Mouse (Mus musculus): ENCODE results near the gene Chpf2.
A peak's percentile ranks its signal among the peaks of the same experiment; 100 is the strongest.
"Not testable (repeated sequence)": the region's sequence is repeated elsewhere in the genome, so short reads cannot be mapped to it uniquely, and the experiment has no call there.

Gene Chpf2

GRCm38 (mm10) chr5:24586547-24587199, at the start of gene Chpf2:
Chpf2 (plus strand) TSS chr5:24586741.
- peak; percentile 74 for DNase-seq

GRCm38 (mm10) chr5:24537618-24538017, 48.9 kb upstream of the Chpf2 start:
- DNase-seq = no peak

GRCm38 (mm10) chr5:24539571-24540296, 46.8 kb upstream of the Chpf2 start:
- no peak for DNase-seq

- DNase-seq = peak; percentile 23
These were observed 46.0 kb upstream of the Chpf2 start, which contains the start of gene Asb10 for GRCm38 (mm10) chr5:24540387-24541143. Asb10 (minus strand) TSS chr5:24540978.

GRCm38 (mm10) chr5:24541144-24541569, 45.4 kb upstream of the Chpf2 start:
- no peak for DNase-seq

DNA sequence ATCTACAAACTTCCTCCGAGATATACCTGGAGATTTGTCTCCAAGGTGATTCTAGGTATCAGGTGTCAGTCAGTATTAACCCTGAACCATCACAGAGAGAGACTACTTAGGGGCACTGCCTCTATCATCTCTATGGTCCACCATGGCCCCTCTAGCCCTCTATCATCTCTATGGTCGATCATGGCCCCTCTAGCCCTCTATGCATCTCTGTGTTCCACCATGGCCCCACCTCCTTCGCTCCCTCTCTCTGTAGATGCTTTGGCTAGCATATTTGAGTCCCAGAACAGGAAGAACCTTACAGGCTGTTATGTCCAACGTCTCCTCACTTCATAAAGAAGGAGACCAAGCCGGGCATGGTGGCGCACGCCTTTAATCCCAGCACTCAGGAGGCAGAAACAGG, 43.9 kb upstream of the Chpf2 start:
- no peak for DNase-seq

DNA sequence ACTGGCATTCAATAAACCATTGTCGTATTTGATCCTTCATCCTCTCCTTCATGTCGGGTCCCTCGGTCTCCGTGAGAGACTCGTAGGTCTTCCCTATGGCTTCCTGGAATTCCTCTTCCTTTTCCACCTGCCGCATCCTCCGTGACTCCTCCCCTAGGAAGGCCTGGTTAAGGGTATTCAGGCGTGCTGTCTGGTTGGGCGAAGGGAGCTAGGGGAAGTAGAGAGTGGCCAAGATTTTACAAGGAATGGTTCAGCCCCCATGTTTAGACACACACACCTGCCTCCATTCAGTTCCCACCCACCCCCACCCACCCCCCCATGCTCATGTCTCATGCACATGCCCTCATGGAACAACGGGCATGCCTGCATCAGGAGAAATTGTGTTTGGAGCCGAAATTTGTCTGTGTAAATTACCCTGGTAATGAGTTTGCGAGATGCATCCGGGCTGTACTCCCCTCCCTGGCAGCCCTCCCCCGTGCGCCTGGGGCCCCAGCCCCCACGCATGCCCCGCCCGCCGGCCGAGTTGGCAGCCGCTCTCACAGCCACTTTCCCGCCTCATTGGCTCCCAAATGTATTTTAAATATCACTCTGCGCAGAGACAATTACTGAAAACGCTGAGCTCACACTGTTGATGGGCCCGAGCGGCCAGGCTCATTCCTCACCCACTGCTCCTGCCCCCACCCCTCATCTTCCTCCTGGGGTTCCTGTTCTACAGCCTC, 35.8 kb upstream of the Chpf2 start:
- DNase-seq = peak; percentile 7

DNA sequence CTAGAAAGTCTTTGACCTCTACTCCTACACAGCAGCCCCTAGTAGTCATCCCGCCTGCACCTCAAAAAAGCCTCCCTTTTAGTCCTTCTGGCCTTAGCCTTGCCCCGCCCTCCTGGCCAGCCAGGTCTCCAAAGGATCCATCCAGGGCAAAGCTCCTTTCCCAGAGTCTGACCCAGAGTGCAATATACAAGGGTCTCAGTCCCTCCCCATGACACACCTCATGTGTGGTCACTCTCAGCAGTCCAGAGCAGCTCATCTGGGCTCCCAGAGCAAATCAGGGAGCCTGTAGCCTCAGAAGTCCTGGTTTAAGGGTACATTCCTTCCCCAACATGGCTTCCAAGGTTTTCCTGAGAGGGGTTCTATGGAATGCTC, 35.2 kb upstream of the Chpf2 start:
- no peak for DNase-seq

DNA sequence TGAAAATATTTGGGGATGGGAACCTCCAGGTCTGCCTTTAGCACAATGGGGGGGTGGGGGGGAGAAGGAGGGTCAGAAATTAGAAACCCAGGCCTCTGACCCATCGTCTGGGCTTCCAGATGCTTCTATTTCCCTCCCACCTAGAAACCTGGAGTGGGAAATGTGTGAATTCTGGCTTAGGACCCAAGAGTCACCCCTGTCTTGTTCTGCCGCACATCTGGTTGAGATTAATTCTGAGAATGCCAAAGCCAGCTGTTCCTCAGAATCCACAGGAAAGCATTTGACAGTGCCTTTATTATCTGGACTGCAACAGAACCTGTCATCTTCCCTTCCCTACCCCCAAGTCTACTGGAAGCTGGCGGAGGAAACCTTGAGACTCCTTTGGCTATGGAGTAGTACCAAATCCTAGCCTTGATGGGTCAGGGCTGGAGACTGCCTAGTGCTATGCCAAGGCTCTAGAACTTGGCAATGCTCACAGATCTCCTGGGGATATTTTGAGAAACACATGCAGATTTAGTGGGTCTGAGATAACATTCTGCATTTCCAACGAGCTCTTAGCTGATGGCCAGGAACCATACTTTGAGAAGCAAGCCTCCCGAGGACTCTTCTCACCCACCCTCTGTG, 32.8 kb upstream of the Chpf2 start:
- DNase-seq = no peak

GRCm38 (mm10) chr5:24555335-24555734, 31.2 kb upstream of the Chpf2 start:
- not testable (repeated sequence) for DNase-seq

DNA sequence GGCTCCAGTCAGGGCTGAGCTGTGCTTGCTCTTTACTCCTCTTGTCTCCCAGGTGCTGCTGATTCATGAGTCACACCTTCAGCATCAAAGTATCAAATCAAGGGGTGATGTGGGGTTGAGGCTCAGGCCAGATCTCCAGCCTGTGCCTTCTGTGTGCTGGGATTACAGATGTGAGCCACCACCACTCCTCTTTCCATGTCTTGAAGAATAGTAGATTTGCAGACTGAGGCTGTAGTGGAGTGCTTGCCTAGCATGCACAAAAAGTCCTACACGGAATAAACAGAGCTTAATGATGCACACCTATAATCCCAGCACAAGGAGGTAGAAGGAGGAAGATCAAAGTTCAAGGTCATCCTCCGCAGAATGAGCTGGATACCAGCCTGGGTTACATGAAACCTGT, 29.8 kb upstream of the Chpf2 start, which contains the start of gene 4931409K22Rik:
4931409K22Rik (minus strand) TSS at position 101 of the 400 bp plus-strand sequence.
- no peak for DNase-seq

GRCm38 (mm10) chr5:24575948-24576347, 10.6 kb upstream of the Chpf2 start:
- no peak for DNase-seq

DNA sequence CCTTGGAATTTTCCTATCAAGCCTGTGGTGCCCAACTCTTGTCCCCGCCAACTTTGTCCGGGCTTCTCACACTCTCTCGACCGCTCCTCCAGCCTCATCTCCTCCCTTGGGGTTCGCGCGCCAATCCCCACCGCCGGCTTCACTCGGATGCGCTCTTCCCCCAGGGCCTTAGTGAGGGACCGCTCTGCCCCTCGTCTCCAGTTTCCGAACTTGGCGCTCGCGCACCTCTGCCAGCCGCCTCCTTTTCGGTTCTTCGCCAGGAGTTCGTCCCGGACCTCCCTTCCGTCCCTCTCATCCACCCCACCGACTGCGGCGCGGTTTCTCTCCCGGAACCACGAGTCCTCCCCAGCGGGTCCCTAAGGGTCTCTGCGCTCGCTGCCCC, 9.7 kb upstream of the Chpf2 start:
- no peak for DNase-seq

- DNase-seq = peak; percentile 100
These were observed 9.2 kb upstream of the Chpf2 start, which contains the start of gene Abcf2 for GRCm38 (mm10) chr5:24577183-24577929. Abcf2 (minus strand) TSS chr5:24577467.

- no peak for DNase-seq
These were observed 8.2 kb upstream of the Chpf2 start for GRCm38 (mm10) chr5:24578109-24578963.

DNA sequence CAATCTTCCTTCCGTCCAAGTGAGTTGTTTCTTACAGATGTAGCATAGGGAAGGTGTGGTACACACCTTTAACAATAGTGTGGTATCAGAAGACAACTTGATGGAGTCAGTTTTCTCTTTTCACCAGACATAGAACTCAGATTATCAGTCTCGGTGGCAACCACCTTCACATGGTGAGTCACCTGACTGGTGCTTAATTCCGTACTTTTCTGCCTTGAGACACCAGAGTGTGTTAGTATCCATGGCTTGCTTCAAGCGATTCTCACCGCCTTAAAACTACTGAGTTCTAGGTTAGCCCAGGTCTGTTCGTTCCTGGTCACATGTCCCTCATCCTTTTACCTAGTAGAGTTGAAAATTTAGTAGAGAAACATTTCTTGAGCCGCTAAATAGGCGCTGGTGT, 435 bp upstream of the Chpf2 start:
- DNase-seq = no peak

DNA sequence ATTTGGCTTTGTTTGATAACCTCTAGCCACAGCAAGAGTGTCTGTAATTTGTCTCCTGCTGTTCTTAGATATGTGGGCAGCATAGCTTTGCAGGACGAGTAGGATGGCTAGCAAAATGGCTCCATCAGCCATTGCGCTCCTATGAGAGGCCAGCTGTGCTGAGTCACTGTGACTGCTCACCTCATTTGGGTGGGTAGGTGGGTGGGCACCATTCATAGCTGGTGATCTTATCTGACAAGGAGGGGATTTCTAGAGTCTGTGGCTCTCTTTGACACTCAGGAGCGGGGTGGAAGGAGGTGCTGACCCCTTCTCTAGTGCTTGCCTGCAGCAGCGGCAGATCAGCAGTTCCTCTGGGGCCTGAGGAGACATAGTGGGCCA, 648 bp downstream of the Chpf2 start:
- DNase-seq = no peak

GRCm38 (mm10) chr5:24589511-24590500, 3.3 kb downstream of the Chpf2 start:
- no peak for DNase-seq

- DNase-seq = no peak
These were observed 4.8 kb downstream of the Chpf2 start for GRCm38 (mm10) chr5:24591268-24591721.
